Mouse (Mus musculus) ES-E14 (cell line): ENCODE data around the gene Chmp2a. TPM values are rescaled to one million over a fixed set of nuclear protein-coding genes. Genes with fewer than 3 reads are reported as not detected.

ENCODE experiments used
- DNase-seq: peaks from one replicate; pipeline ENCODE4 v3.0.0-alpha.2; 2013; ENCODE audit warnings: low read depth, low spot score
- H3K27ac ChIP-seq: 2 replicates; pipeline ENCODE4 v1.5.1; 2012; ENCODE audit warnings: low read depth, mild to moderate bottlenecking, low read length, moderate library complexity, mixed read lengths; ENCODE audit not compliant: poor library complexity, insufficient read depth, severe bottlenecking
- H3K36me3 ChIP-seq: 2 replicates; pipeline ENCODE4 v1.6.1; 2012; ENCODE audit warnings: mild to moderate bottlenecking, low read length, moderate library complexity, mixed read lengths; ENCODE audit not compliant: control insufficient read depth, poor library complexity, insufficient read depth, severe bottlenecking
- H3K4me1 ChIP-seq, 2 experiments: fragments of 150-350 bp in 1 of 2; sonication (generic) in 1 of 2; 2 replicates each; pipeline ENCODE4 v1.6.1; 2012; ENCODE audit warnings: low read length in 2 of 2, mild to moderate bottlenecking in 1 of 2, mixed read lengths in 1 of 2; ENCODE audit not compliant: control insufficient read depth in 2 of 2, insufficient read depth in 2 of 2, poor library complexity in 1 of 2
- H3K4me3 ChIP-seq, 2 experiments: fragments of 150-350 bp in 1 of 2; sonication (generic) in 1 of 2; 2 replicates each; pipeline ENCODE4 v1.5.1; 2012; ENCODE audit warnings: low read length in 2 of 2, low read depth in 1 of 2, mild to moderate bottlenecking in 1 of 2, mixed read lengths in 1 of 2; ENCODE audit not compliant: insufficient read depth in 1 of 2, poor library complexity in 1 of 2, severe bottlenecking in 1 of 2
- H3K9ac ChIP-seq: 2 replicates; pipeline ENCODE4 v1.6.1; 2012; ENCODE audit warnings: low read depth, mild to moderate bottlenecking, low read length, mixed read lengths; ENCODE audit not compliant: poor library complexity, insufficient read depth, severe bottlenecking
- H3K9me3 ChIP-seq: fragments of 150-350 bp; sonication (generic); 2 replicates; pipeline ENCODE4 v1.6.1; 2012; ENCODE audit warnings: low read depth, mild to moderate bottlenecking, low read length; ENCODE audit not compliant: control insufficient read depth, insufficient read depth
- CHD2 ChIP-seq: IDR thresholded peaks from 2 replicates; pipeline ENCODE4 v1.6.1; 2014; ENCODE audit warnings: mild to moderate bottlenecking, low read depth, low read length, inconsistent platforms
- HCFC1 ChIP-seq: IDR thresholded peaks from 2 replicates; pipeline ENCODE4 v1.6.1; 2012; ENCODE audit warnings: low read length, inconsistent platforms, borderline replicate concordance; ENCODE audit not compliant: insufficient read depth
- MAFK ChIP-seq: IDR thresholded peaks from 2 replicates; pipeline ENCODE4 v1.6.1; 2014; ENCODE audit warnings: mild to moderate bottlenecking, low read depth, low read length, inconsistent platforms; ENCODE audit not compliant: insufficient read depth
- ZC3H11A ChIP-seq: IDR thresholded peaks from 2 replicates; pipeline ENCODE4 v1.6.1; 2012; ENCODE audit warnings: low read depth, mild to moderate bottlenecking, inconsistent platforms, low read length, borderline replicate concordance
- ZNF384 ChIP-seq: IDR thresholded peaks from 2 replicates; pipeline ENCODE4 v1.6.1; 2012; ENCODE audit warnings: low read depth, low read length, inconsistent platforms
- in situ Hi-C, 2 experiments: fragments of 600-800 bp; cut with MboI; formaldehyde crosslinking; loops; one replicate each; pipeline ENCODE4 v1.15.1; 2025; ENCODE audit warnings: low sequenced_read_pairs in 2 of 2, inconsistent platforms in 1 of 2; ENCODE audit not compliant: unreplicated experiment in 2 of 2
- total RNA-seq: library from RNA; depleted of rRNA; stranded (reverse); fragments of 300-350 nt; gene quantifications from 2 replicates; pipeline ENCODE4 v1.2.3, GENCODE M21; 2012

Chmp2a gene
- total RNA-seq, 1 experiment: 143 TPM

GRCm38 (mm10) chr7:13043120-13043444, 8.5 kb upstream of the Chmp2a start:
- Histone ChIP-seq H3K9ac (peak overlapping the region; percentile 80), H3K4me1 (peaks cover 2 to 8% of the 10 kb centered on the region in 2 experiments; a peak in 1 of 4 replicates), H3K36me3 (no peaks in the 10 kb centered on the region), H3K9me3 (no peaks in the 10 kb centered on the region), H3K4me3 (peak overlapping the region; percentile 49 to 81; a peak in 3 of 4 replicates), H3K27ac (no peak overlapping the region)
- in situ Hi-C loops: loop anchor here in 1 of 2 experiments (10.0 kb wide), 1 partner anchor 118 kb away; the partner anchor contains the start of genes Rnf225 and Rps5
- no peak for TF ChIP-seq MAFK
- TF ChIP-seq ZNF384: no peak
- TF ChIP-seq HCFC1: no peak
- TF ChIP-seq ZC3H11A: no peak
- no peak for TF ChIP-seq CHD2
- no peak for DNase-seq

- no peak for DNase-seq
- TF ChIP-seq MAFK (no peak), ZC3H11A (no peak), CHD2 (no peak), HCFC1 (no peak), ZNF384 (no peak)
- in situ Hi-C loops: loop anchor here in 1 of 2 experiments (10.0 kb wide), 1 partner anchor 118 kb away; the partner anchor contains the start of genes Rnf225 and Rps5
Measured at GRCm38 (mm10) chr7:13042511-13042910, 7.9 kb upstream of the Chmp2a start.

GRCm38 (mm10) chr7:13041256-13041655, 6.6 kb upstream of the Chmp2a start:
- Histone ChIP-seq H3K36me3 (no peaks in the 10 kb centered on the region), H3K27ac (no peak overlapping the region), H3K9me3 (no peaks in the 10 kb centered on the region), H3K9ac (no peak overlapping the region), H3K4me1 (peaks cover 2 to 8% of the 10 kb centered on the region in 2 experiments; a peak in 1 of 4 replicates), H3K4me3 (no peak overlapping the region)
- no peak for DNase-seq
- in situ Hi-C loops: loop anchor here in 1 of 2 experiments (10.0 kb wide), 1 partner anchor 116 kb away; the partner anchor contains the start of genes Rnf225 and Rps5
- TF ChIP-seq CHD2 (no peak; the same call in 1 of the 2 replicates), HCFC1 (no peak), ZNF384 (no peak), MAFK (no peak), ZC3H11A (no peak)

More at GRCm38 (mm10) chr7:13042511-13042910, 7.9 kb upstream of the Chmp2a start:
- Histone ChIP-seq H3K4me1 (peaks cover 2 to 8% of the 10 kb centered on the region in 2 experiments; a peak in 1 of 4 replicates), H3K36me3 (no peaks in the 10 kb centered on the region), H3K27ac (no peak overlapping the region), H3K4me3 (no peak overlapping the region), H3K9ac (no peak overlapping the region), H3K9me3 (no peaks in the 10 kb centered on the region)

GRCm38 (mm10) chr7:13039181-13039580, 4.6 kb upstream of the Chmp2a start:
- H3K27ac ChIP-seq: no peak overlapping the region
- peak overlapping the region; percentile 97 for H3K9ac ChIP-seq
- peaks cover 13% of the 10 kb centered on the region for H3K36me3 ChIP-seq

More at GRCm38 (mm10) chr7:13039181-13039580, 4.6 kb upstream of the Chmp2a start:
- no peak for DNase-seq
- Histone ChIP-seq H3K9me3 (no peaks in the 10 kb centered on the region), H3K4me1 (peaks cover 0 to 15% of the 10 kb centered on the region in 2 experiments; a peak in 2 of 4 replicates), H3K4me3 (peak overlapping the region; percentile 85 to 92; a peak in 2 of 4 replicates)
- TF ChIP-seq HCFC1 (no peak), ZNF384 (no peak), CHD2 (no peak), MAFK (no peak), ZC3H11A (no peak)
- in situ Hi-C loops: no loop called here
